Mouse (Mus musculus) heart, embryonic 12.5 days (tissue): ENCODE data around the gene Slc22a23. TPM values are rescaled to one million over a fixed set of nuclear protein-coding genes. Genes with fewer than 3 reads are reported as not detected.

Experiments
- ATAC-seq: fragments of 200-750 bp; cut with Nextera tagmentation; 2 replicates; pipeline ENCODE4 v1.8.0; 2017; ENCODE audit warnings: moderate TSS enrichment, moderate library complexity; ENCODE audit not compliant: insufficient number of reproducible peaks, low FRiP score
- H3K27ac ChIP-seq: fragments of 300-500 bp; sonication (generic); 2 replicates; pipeline ENCODE4 v1.5.1; 2016; ENCODE audit warnings: mild to moderate bottlenecking, moderate library complexity; ENCODE audit not compliant: poor library complexity, severe bottlenecking
- H3K27me3 ChIP-seq: fragments of 300-500 bp; sonication (generic); replicated peaks from 2 replicates; pipeline ENCODE4 v1.6.1; 2016; ENCODE audit warnings: mild to moderate bottlenecking, moderate library complexity
- H3K36me3 ChIP-seq: fragments of 300-500 bp; sonication (generic); 2 replicates; pipeline ENCODE4 v1.6.1; 2016; ENCODE audit warnings: mild to moderate bottlenecking, moderate library complexity
- H3K4me1 ChIP-seq: fragments of 300-500 bp; sonication (generic); replicated peaks from 2 replicates; pipeline ENCODE4 v1.6.1; 2016; ENCODE audit warnings: mild to moderate bottlenecking
- H3K4me2 ChIP-seq: fragments of 300-500 bp; sonication (generic); 2 replicates; pipeline ENCODE4 v1.6.1; 2016; ENCODE audit warnings: mild to moderate bottlenecking, moderate library complexity
- H3K4me3 ChIP-seq: fragments of 300-500 bp; sonication (generic); 2 replicates; pipeline ENCODE4 v1.5.1; 2016; ENCODE audit warnings: mild to moderate bottlenecking
- H3K9ac ChIP-seq: fragments of 300-500 bp; sonication (generic); 2 replicates; pipeline ENCODE4 v1.6.1; 2016; ENCODE audit warnings: mild to moderate bottlenecking, moderate library complexity
- H3K9me3 ChIP-seq: fragments of 300-500 bp; sonication (generic); replicated peaks from 2 replicates; pipeline ENCODE4 v1.6.1; 2016; ENCODE audit warnings: mild to moderate bottlenecking, moderate library complexity
- WGBS: fragments of 180-500 bp; shearing (Covaris S2); methylation state at CpG from one replicate; pipeline ENCODE4 v1.1.7; 2016; 5-methylcytosine and 5-hydroxymethylcytosine counted together
- polyA plus RNA-seq: library from polyadenylated mRNA; unstranded; fragments of >200 nt; fragmentation: Nextera tagmentation; extraction: Ambion mirVana; gene quantifications from 2 replicates; pipeline ENCODE4 v1.2.1, GENCODE M21; 2016

Slc22a23 gene
- polyA plus RNA-seq, 1 experiment from 2014 or later, result 10.0 TPM

DNA sequence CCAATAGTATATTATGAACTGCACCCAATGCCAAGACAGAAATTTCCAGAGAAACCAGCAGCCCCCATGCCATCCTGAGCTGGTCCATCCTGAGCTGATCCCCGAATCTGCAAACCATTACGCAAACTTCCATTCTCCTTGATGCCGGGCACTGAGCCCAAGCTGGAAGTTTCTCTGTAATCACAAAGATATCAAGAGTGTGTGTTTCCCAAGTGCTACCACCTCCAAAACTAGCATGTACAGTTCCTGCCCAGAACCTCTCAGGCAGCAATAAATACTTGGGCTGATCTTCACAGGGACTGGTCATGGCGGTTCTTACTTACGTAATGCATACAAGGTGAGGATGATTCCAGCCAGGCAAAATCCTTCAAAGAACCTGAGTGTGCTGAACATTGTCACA is 46.3 kb downstream of the Slc22a23 start:
- Histone ChIP-seq H3K4me3 (no peak overlapping the region), H3K9me3 (no peaks in the 10 kb centered on the region), H3K27ac (no peak overlapping the region), H3K9ac (no peak overlapping the region), H3K4me2 (no peak overlapping the region), H3K36me3 (peaks cover 12% of the 10 kb centered on the region), H3K27me3 (no peaks in the 10 kb centered on the region), H3K4me1 (peaks cover 4% of the 10 kb centered on the region)
- no peak for ATAC-seq
- WGBS, result 93% methylated on average over 5 of the region's 5 CpGs

DNA sequence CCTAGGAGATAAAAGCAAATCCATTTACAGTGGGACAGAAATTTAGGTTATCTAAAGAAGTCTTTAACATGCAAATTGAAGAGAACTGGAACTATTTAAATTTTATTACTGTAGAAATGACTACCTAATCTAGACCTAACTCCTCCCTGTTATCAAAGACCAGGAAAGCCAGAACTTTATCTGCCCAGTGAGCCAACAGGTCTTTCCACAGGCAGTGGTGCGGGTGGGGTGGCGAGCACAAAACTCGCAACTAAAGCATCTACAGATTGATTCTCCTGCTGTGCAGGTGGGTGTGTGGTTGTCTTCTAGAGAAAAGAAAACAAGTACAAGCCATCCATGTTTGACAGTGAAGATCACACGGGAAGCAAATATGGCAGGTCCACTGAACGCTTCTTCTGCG is 46.9 kb downstream of the Slc22a23 start:
- Histone ChIP-seq H3K27me3 (no peaks in the 10 kb centered on the region), H3K9me3 (no peaks in the 10 kb centered on the region), H3K9ac (no peak overlapping the region), H3K36me3 (peaks cover 12% of the 10 kb centered on the region), H3K27ac (no peak overlapping the region), H3K4me1 (no peaks in the 10 kb centered on the region; the same call in 1 of the 2 replicates), H3K4me3 (no peak overlapping the region), H3K4me2 (no peak overlapping the region)
- ATAC-seq, result no peak
- 89% methylated on average over 6 of the region's 6 CpGs for WGBS

DNA sequence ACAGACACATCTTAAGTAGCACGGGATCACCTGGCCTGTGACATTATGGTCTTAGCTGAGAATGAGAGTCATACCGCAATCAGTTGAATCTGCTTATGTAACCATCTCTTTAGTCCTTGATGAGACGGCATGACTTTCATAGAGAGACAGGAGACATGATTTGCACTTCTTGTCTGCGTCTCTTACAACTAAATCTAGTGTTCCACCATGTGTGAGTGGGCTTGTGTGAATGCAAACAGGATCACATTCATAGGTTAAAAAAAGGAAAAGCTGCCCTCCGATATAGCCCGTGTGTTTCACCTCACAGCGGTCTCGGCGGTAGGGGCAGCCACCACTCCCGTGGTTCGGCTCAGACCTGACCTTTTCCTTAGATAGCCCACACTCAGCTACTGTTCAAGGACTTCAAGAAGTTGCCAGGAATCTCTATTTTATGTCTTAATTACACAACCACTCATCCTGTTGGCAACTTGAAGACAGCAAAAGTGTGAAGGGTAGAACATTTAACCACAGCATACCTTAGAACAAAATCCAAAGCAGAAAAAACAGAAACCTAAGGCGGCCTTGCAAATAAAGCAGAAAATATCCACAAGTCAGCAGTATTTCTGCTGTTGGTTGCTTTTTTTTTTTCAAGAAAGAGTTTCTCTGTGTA is 49.1 kb downstream of the Slc22a23 start:
- WGBS, result 90% methylated on average over 12 of the region's 12 CpGs

DNA sequence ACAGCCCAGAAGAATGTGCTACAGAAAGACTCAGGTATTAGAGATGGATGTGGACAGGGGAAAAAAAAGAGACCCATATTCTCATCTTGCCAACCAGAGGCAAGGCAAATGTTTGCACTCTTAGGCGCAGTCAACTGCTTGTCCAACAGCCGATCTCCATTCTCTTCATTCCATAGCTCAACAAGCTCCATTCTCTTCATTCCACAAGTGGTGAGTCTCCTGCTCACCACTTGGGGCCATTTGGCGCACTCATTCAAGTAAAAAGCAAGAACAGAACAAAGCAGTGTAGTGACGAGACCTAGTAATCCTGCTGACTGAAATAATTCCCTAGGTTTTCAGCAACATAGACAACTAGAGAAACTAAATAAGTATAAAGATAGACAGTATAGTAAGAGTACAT is 50.8 kb downstream of the Slc22a23 start:
- Histone ChIP-seq H3K27ac (no peak overlapping the region), H3K36me3 (peaks cover 12% of the 10 kb centered on the region), H3K4me1 (no peaks in the 10 kb centered on the region; the same call in 1 of the 2 replicates), H3K4me3 (no peak overlapping the region), H3K4me2 (no peak overlapping the region), H3K9me3 (no peaks in the 10 kb centered on the region), H3K27me3 (no peaks in the 10 kb centered on the region), H3K9ac (no peak overlapping the region)
- no peak for ATAC-seq
- WGBS, result 56% methylated on average over 4 of the region's 4 CpGs

More for the DNA sequence above, 49.1 kb downstream of the Slc22a23 start:
- no peak overlapping the region for H3K4me2 ChIP-seq
- ATAC-seq, result no peak
- H3K4me3 ChIP-seq, result no peak overlapping the region
- no peaks in the 10 kb centered on the region for H3K9me3 ChIP-seq
- H3K27me3 ChIP-seq, result no peaks in the 10 kb centered on the region
- no peaks in the 10 kb centered on the region; the same call in 1 of the 2 replicates for H3K4me1 ChIP-seq
- peaks cover 12% of the 10 kb centered on the region for H3K36me3 ChIP-seq
- H3K9ac ChIP-seq, result no peak overlapping the region
- no peak overlapping the region for H3K27ac ChIP-seq

DNA sequence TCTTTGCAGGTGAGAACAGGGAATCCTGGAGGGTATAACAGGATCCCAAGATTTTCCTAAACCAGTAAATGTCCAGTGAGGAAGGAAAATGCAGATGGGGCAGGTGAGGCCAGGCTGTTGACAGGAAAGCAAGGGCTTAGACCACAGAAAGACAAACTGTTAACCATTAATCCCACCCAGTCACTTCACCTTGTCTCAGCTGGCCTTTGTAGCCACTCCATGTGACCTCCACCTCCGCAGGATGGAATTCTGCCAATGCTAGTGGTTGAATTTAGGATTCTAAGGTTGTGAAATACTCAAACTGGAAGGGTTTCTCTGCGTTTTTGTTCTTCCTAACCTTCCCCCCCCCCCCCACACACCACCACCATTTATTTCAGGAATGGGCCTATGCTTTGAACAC is 52.9 kb downstream of the Slc22a23 start:
- Histone ChIP-seq H3K4me2 (no peak overlapping the region), H3K9ac (no peak overlapping the region), H3K36me3 (peaks cover 3% of the 10 kb centered on the region; the same call in 1 of the 2 replicates), H3K4me1 (peaks cover 12% of the 10 kb centered on the region), H3K27me3 (no peaks in the 10 kb centered on the region), H3K27ac (no peak overlapping the region), H3K9me3 (no peaks in the 10 kb centered on the region), H3K4me3 (no peak overlapping the region)
- no peak for ATAC-seq
- 79% methylated on average over 2 of the region's 2 CpGs for WGBS

GRCm38 (mm10) chr13:34290346-34290745 is 54.6 kb downstream of the Slc22a23 start:
- Histone ChIP-seq H3K9ac (no peak overlapping the region), H3K27me3 (no peaks in the 10 kb centered on the region), H3K4me2 (no peak overlapping the region), H3K9me3 (no peaks in the 10 kb centered on the region), H3K36me3 (no peaks in the 10 kb centered on the region), H3K27ac (no peak overlapping the region), H3K4me3 (no peak overlapping the region), H3K4me1 (peaks cover 17% of the 10 kb centered on the region)
- WGBS, result 79% methylated on average over 1 of the region's 1 CpGs
- ATAC-seq, result no peak

DNA sequence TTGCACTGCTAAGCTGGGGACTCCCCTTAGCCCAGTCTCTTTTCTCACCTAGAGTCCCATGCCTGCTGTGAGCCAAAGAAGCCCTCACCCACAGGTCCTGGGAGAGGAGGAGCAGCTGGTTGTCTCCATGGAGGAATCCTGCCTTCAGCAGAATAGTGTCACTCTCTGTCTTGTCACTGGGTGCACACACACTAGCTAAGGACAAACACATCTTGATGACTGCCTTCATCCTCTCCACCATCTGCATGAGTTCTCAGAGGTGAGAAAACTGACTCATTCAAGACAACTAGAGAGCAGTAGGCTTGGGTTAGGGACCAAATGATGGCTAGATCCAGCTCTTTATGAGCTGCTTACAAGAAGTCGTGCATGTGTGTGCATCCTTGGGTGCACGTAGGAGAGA is 55.4 kb downstream of the Slc22a23 start:
- H3K9ac ChIP-seq, result no peak overlapping the region
- H3K9me3 ChIP-seq, result no peaks in the 10 kb centered on the region
- WGBS, result 89% methylated on average over 2 of the region's 2 CpGs
- no peaks in the 10 kb centered on the region for H3K27me3 ChIP-seq
- H3K4me1 ChIP-seq, result peaks cover 17% of the 10 kb centered on the region
- H3K4me3 ChIP-seq, result no peak overlapping the region
- H3K4me2 ChIP-seq, result no peak overlapping the region
- H3K36me3 ChIP-seq, result no peaks in the 10 kb centered on the region
- no peak for ATAC-seq
- H3K27ac ChIP-seq, result no peak overlapping the region

GRCm38 (mm10) chr13:34288129-34288528 is 56.9 kb downstream of the Slc22a23 start:
- Histone ChIP-seq H3K27ac (no peak overlapping the region), H3K36me3 (no peaks in the 10 kb centered on the region), H3K9me3 (no peaks in the 10 kb centered on the region), H3K9ac (no peak overlapping the region), H3K4me1 (peaks cover 22% of the 10 kb centered on the region), H3K4me3 (no peak overlapping the region), H3K27me3 (no peaks in the 10 kb centered on the region), H3K4me2 (no peak overlapping the region)
- ATAC-seq, result no peak
- 77% methylated on average over 2 of the region's 2 CpGs for WGBS

GRCm38 (mm10) chr13:34287601-34288083 is 57.3 kb downstream of the Slc22a23 start:
- 34% methylated on average over 9 of the region's 9 CpGs for WGBS
- H3K9me3 ChIP-seq, result no peaks in the 10 kb centered on the region
- no peak for ATAC-seq
- no peaks in the 10 kb centered on the region for H3K36me3 ChIP-seq
- no peaks in the 10 kb centered on the region for H3K27me3 ChIP-seq
- no peak overlapping the region for H3K9ac ChIP-seq
- peaks cover 22% of the 10 kb centered on the region for H3K4me1 ChIP-seq
- no peak overlapping the region for H3K4me2 ChIP-seq
- H3K4me3 ChIP-seq, result no peak overlapping the region
- no peak overlapping the region for H3K27ac ChIP-seq

DNA sequence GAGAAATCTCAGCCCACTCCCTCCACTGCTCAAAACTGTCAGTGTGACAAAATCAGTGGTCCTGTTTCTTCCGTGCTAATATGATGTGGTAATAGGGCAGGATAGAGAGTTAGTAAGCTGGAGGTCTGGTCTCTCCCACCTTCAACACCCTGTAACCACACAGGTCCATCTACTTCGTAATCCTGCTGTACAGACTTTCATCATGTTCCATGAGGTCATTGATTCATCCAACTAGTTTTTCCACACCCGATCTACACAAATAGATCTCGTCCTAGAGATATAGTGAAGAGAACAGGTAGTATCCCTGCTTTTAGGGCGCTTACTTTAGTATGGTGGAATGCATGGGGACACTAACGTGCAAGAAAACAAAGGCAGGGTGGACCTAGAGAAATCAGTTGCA is 63.6 kb downstream of the Slc22a23 start:
- no peak overlapping the region for H3K4me2 ChIP-seq
- no peak overlapping the region for H3K9ac ChIP-seq
- H3K9me3 ChIP-seq, result no peaks in the 10 kb centered on the region
- no peak for ATAC-seq
- H3K27ac ChIP-seq, result no peak overlapping the region
- no peaks in the 10 kb centered on the region for H3K36me3 ChIP-seq
- no peak overlapping the region for H3K4me3 ChIP-seq
- no peaks in the 10 kb centered on the region for H3K27me3 ChIP-seq
- peaks cover 25% of the 10 kb centered on the region for H3K4me1 ChIP-seq
- 80% methylated on average over 6 of the region's 6 CpGs for WGBS

- 77% methylated on average over 5 of the region's 5 CpGs for WGBS
- Histone ChIP-seq H3K4me2 (no peak overlapping the region), H3K4me1 (peaks cover 21% of the 10 kb centered on the region), H3K27ac (no peak overlapping the region), H3K27me3 (no peaks in the 10 kb centered on the region), H3K9me3 (0 out of 2 replicates have a peak, but pooled peaks cover 4% of the 10 kb centered on the region), H3K36me3 (peaks cover 8% of the 10 kb centered on the region; the same call in 1 of the 2 replicates), H3K9ac (no peak overlapping the region), H3K4me3 (no peak overlapping the region)
- no peak for ATAC-seq
Observed at GRCm38 (mm10) chr13:34278759-34279270, 66.2 kb downstream of the Slc22a23 start.
